Mouse (Mus musculus) inflammation-experienced regulatory T-cells, adult 6 months (primary cell): ENCODE measurements around the gene Tmem240. TPM values are rescaled to one million over a fixed set of nuclear protein-coding genes. Genes with fewer than 3 reads are reported as not detected.
"Not testable (repeated sequence)": the region's sequence is repeated elsewhere in the genome, so short reads cannot be mapped to it uniquely, and the experiment has no call there.

Source experiments
- ATAC-seq: one replicate; pipeline ENCODE4 v1.8.0; 2017
- polyA plus RNA-seq, 3 experiments: library from polyadenylated mRNA; unstranded; fragments of 100-300 nt; shearing (Covaris generic); gene quantifications; one replicate each; pipeline ENCODE4 v1.2.1; 2017

Tmem240 gene
- polyA plus RNA-seq, result under 1 TPM; 0.13 to 0.16 (median 0.13) TPM

GRCm38 (mm10) chr4:155734350-155734941, at the start of gene Tmem240:
TSS of gene Tmem240 (plus strand) at chr4:155734800.
- ATAC-seq, result peak; percentile 85

GRCm38 (mm10) chr4:155687764-155688163, 46.8 kb upstream of the Tmem240 start:
- not testable (repeated sequence) for ATAC-seq

GRCm38 (mm10) chr4:155690571-155691375, 43.8 kb upstream of the Tmem240 start:
- no peak for ATAC-seq

- no peak for ATAC-seq
These were observed 42.2 kb upstream of the Tmem240 start for GRCm38 (mm10) chr4:155692421-155692820.

- peak; percentile 53 for ATAC-seq
These were observed 40.5 kb upstream of the Tmem240 start, which contains the start of gene Fndc10 for GRCm38 (mm10) chr4:155694111-155694481. TSS of gene Fndc10 (plus strand) at chr4:155694342.

GRCm38 (mm10) chr4:155694482-155695401, 39.9 kb upstream of the Tmem240 start:
- peak; percentile 84 for ATAC-seq

- ATAC-seq, result no peak
These were observed 39.0 kb upstream of the Tmem240 start for GRCm38 (mm10) chr4:155695531-155696062.

- ATAC-seq, result no peak
These were observed 38.0 kb upstream of the Tmem240 start for GRCm38 (mm10) chr4:155696261-155697255.

GRCm38 (mm10) chr4:155700425-155700824, 34.2 kb upstream of the Tmem240 start:
- ATAC-seq, result peak; percentile 30

- no peak for ATAC-seq
These were observed 31.1 kb upstream of the Tmem240 start for GRCm38 (mm10) chr4:155703425-155703929.

- peak; percentile 77 for ATAC-seq
These were observed 29.6 kb upstream of the Tmem240 start, which contains the start of gene Ssu72 for GRCm38 (mm10) chr4:155704721-155705591. TSS of gene Ssu72 (plus strand) at chr4:155704800.

GRCm38 (mm10) chr4:155705592-155705929, 29.0 kb upstream of the Tmem240 start:
- peak; percentile 24 for ATAC-seq

GRCm38 (mm10) chr4:155708582-155708981, 26.0 kb upstream of the Tmem240 start:
- ATAC-seq, result no peak

- no peak for ATAC-seq
These were observed 25.6 kb upstream of the Tmem240 start for GRCm38 (mm10) chr4:155708988-155709387.

GRCm38 (mm10) chr4:155710521-155711252, 23.9 kb upstream of the Tmem240 start:
- no peak for ATAC-seq

- ATAC-seq, result peak; percentile 64
These were observed 12.9 kb upstream of the Tmem240 start for GRCm38 (mm10) chr4:155721668-155722083.

- ATAC-seq, result no peak
These were observed 6.6 kb upstream of the Tmem240 start for GRCm38 (mm10) chr4:155727993-155728392.

- no peak for ATAC-seq
These were observed 1.3 kb upstream of the Tmem240 start for GRCm38 (mm10) chr4:155733267-155733666.
